Mouse (Mus musculus): Measurements from ENCODE around the gene Rec114.

GRCm38 (mm10) chr9:58681411-58681810 lies 62.4 kb downstream of the Rec114 start:
- TF ChIP-seq CTCF (IDR thresholded peaks at IDR 0.05; ENCODE audit: borderline replicate concordance, extremely low read depth, insufficient read depth, insufficient read length) (no peak), POLR2A (IDR thresholded peaks at IDR 0.05; ENCODE audit: borderline replicate concordance, extremely low read depth, insufficient read depth, insufficient read length, poor library complexity, severe bottlenecking) (no peak)
